Mouse (Mus musculus) kidney, embryonic 14.5 days (tissue): ENCODE measurements around the gene Rrp7a. TPM values are rescaled to one million over a fixed set of nuclear protein-coding genes. Genes with fewer than 3 reads are reported as not detected.
"Not testable (repeated sequence)": the region's sequence is repeated elsewhere in the genome, so short reads cannot be mapped to it uniquely, and the experiment has no call there.

Experiments used
- ATAC-seq: fragments of 200-750 bp; cut with Nextera tagmentation; 2 replicates; pipeline ENCODE4 v1.8.0; 2017; ENCODE audit warnings: moderate number of reproducible peaks, mild to moderate bottlenecking, moderate TSS enrichment, moderate library complexity; ENCODE audit not compliant: low FRiP score, low TSS enrichment
- H3K27ac ChIP-seq: fragments of 300-500 bp; sonication (generic); 2 replicates; pipeline ENCODE4 v1.5.1; 2014; ENCODE audit warnings: low read depth, mild to moderate bottlenecking, low read length, moderate library complexity, mixed read lengths
- H3K27me3 ChIP-seq: fragments of 300-500 bp; sonication (generic); 2 replicates; pipeline ENCODE4 v1.6.1; 2014; ENCODE audit warnings: mild to moderate bottlenecking, low read length; ENCODE audit not compliant: control insufficient read depth, insufficient read depth
- H3K36me3 ChIP-seq: fragments of 300-500 bp; sonication (generic); 2 replicates; pipeline ENCODE4 v1.6.1; 2014; ENCODE audit warnings: low read length, mixed read lengths; ENCODE audit not compliant: control insufficient read depth, insufficient read depth
- H3K4me1 ChIP-seq: fragments of 300-500 bp; sonication (generic); 2 replicates; pipeline ENCODE4 v1.6.1; 2014; ENCODE audit warnings: low read length, mixed read lengths; ENCODE audit not compliant: control insufficient read depth, insufficient read depth
- H3K4me2 ChIP-seq: fragments of 300-500 bp; sonication (generic); replicated peaks from 2 replicates; pipeline ENCODE4 v1.6.1; 2014; ENCODE audit warnings: low read depth, mild to moderate bottlenecking, low read length
- H3K4me3 ChIP-seq: fragments of 300-500 bp; sonication (generic); 2 replicates; pipeline ENCODE4 v1.5.1; 2014; ENCODE audit warnings: mild to moderate bottlenecking, low read length
- H3K9ac ChIP-seq: fragments of 300-500 bp; sonication (generic); 2 replicates; pipeline ENCODE4 v1.6.1; 2014; ENCODE audit warnings: low read depth, mild to moderate bottlenecking, low read length, moderate library complexity
- H3K9me3 ChIP-seq: fragments of 300-500 bp; sonication (generic); 2 replicates; pipeline ENCODE4 v1.6.1; 2016; ENCODE audit warnings: low read length; ENCODE audit not compliant: control insufficient read depth
- WGBS: fragments of 180-500 bp; shearing (Covaris S2); extraction: QIAGEN DNeasy Blood & Tissue Kit; methylation state at CpG from one replicate; pipeline ENCODE4 v1.1.7; 2014; 5-methylcytosine and 5-hydroxymethylcytosine counted together
- polyA plus RNA-seq: library from polyadenylated mRNA; unstranded; fragments of >200 nt; fragmentation: Nextera tagmentation; extraction: Ambion mirVana; gene quantifications from 2 replicates; pipeline ENCODE4 v1.2.1, GENCODE M21; 2014

The Rrp7a gene
- polyA plus RNA-seq, 1 experiment from 2014 or later: 50.2 TPM

GRCm38 (mm10) chr15:83149196-83150072 lies 26.8 kb upstream of the Rrp7a start, which contains the start of gene Poldip3:
TSS of gene Poldip3 (minus strand) at chr15:83149384.
- no peaks in the 10 kb centered on the region for H3K9me3 ChIP-seq
- H3K4me3 ChIP-seq: peak within 1 kb of the TSS; percentile 67
- H3K4me2 ChIP-seq: peak within 1 kb of the TSS; percentile 72
- H3K27ac ChIP-seq: peak within 1 kb of the TSS; percentile 97
- peaks cover 31% of the 10 kb centered on the region for H3K36me3 ChIP-seq
- peaks cover 5% of the 10 kb centered on the region; the same call in 1 of the 2 replicates for H3K4me1 ChIP-seq
- WGBS: under 1% methylated on average over 56 of the region's 56 CpGs
- H3K9ac ChIP-seq: peak within 1 kb of the TSS; percentile 94
- ATAC-seq: peak; percentile 95
- no peaks in the 10 kb centered on the region for H3K27me3 ChIP-seq

- ATAC-seq: peak; percentile 84
- H3K27ac ChIP-seq: peak overlapping the region; percentile 97
- no peaks in the 10 kb centered on the region for H3K27me3 ChIP-seq
- peak overlapping the region; percentile 94 for H3K9ac ChIP-seq
- peaks cover 32% of the 10 kb centered on the region for H3K36me3 ChIP-seq
- peak overlapping the region; percentile 72 for H3K4me2 ChIP-seq
- under 1% methylated on average over 31 of the region's 41 CpGs for WGBS
- peak overlapping the region; percentile 67 for H3K4me3 ChIP-seq
- peaks cover 5% of the 10 kb centered on the region; the same call in 1 of the 2 replicates for H3K4me1 ChIP-seq
- no peaks in the 10 kb centered on the region for H3K9me3 ChIP-seq
Measured at GRCm38 (mm10) chr15:83148801-83149195, 26.2 kb upstream of the Rrp7a start.

GRCm38 (mm10) chr15:83148395-83148794 lies 25.8 kb upstream of the Rrp7a start:
- peaks cover 5% of the 10 kb centered on the region; the same call in 1 of the 2 replicates for H3K4me1 ChIP-seq
- no peaks in the 10 kb centered on the region for H3K9me3 ChIP-seq
- H3K27ac ChIP-seq: peak overlapping the region; percentile 97
- 3% methylated on average over 21 of the region's 21 CpGs for WGBS
- no peak for ATAC-seq
- peak overlapping the region; percentile 94 for H3K9ac ChIP-seq
- peak overlapping the region; percentile 72 for H3K4me2 ChIP-seq
- H3K4me3 ChIP-seq: peak overlapping the region; percentile 67
- no peaks in the 10 kb centered on the region for H3K27me3 ChIP-seq
- peaks cover 28% of the 10 kb centered on the region for H3K36me3 ChIP-seq

GRCm38 (mm10) chr15:83145541-83145940 lies 22.9 kb upstream of the Rrp7a start:
- Histone ChIP-seq H3K36me3 (peaks cover 30% of the 10 kb centered on the region), H3K4me2 (no peak overlapping the region), H3K9me3 (no peaks in the 10 kb centered on the region), H3K27ac (no peak overlapping the region), H3K27me3 (no peaks in the 10 kb centered on the region), H3K4me1 (peaks cover 5% of the 10 kb centered on the region; the same call in 1 of the 2 replicates), H3K9ac (no peak overlapping the region), H3K4me3 (no peak overlapping the region)
- WGBS: 92% methylated on average over 6 of the region's 6 CpGs
- ATAC-seq: no peak

GRCm38 (mm10) chr15:83142861-83143260 lies 20.3 kb upstream of the Rrp7a start:
- WGBS: 70% methylated on average over 5 of the region's 5 CpGs
- Histone ChIP-seq H3K9me3 (no peaks in the 10 kb centered on the region), H3K9ac (no peak overlapping the region), H3K27me3 (no peaks in the 10 kb centered on the region), H3K27ac (no peak overlapping the region), H3K36me3 (peaks cover 38% of the 10 kb centered on the region), H3K4me2 (no peak overlapping the region), H3K4me3 (no peak overlapping the region), H3K4me1 (peaks cover 4% of the 10 kb centered on the region; the same call in 1 of the 2 replicates)
- no peak for ATAC-seq

- Histone ChIP-seq H3K4me2 (no peak overlapping the region), H3K36me3 (peaks cover 79% of the 10 kb centered on the region), H3K27ac (no peak overlapping the region), H3K4me1 (no peaks in the 10 kb centered on the region), H3K27me3 (no peaks in the 10 kb centered on the region), H3K9ac (no peak overlapping the region), H3K4me3 (no peak overlapping the region), H3K9me3 (no peaks in the 10 kb centered on the region)
- WGBS: 97% methylated on average over 2 of the region's 2 CpGs
- ATAC-seq: no peak
Measured at GRCm38 (mm10) chr15:83135654-83136053, 13.1 kb upstream of the Rrp7a start.

- Histone ChIP-seq H3K9ac (no peak overlapping the region), H3K27ac (no peak overlapping the region), H3K9me3 (no peaks in the 10 kb centered on the region), H3K4me2 (no peak overlapping the region), H3K27me3 (no peaks in the 10 kb centered on the region), H3K36me3 (peaks cover 88% of the 10 kb centered on the region), H3K4me1 (no peaks in the 10 kb centered on the region), H3K4me3 (no peak overlapping the region)
- WGBS: 92% methylated on average over 6 of the region's 6 CpGs
- ATAC-seq: no peak
Measured at GRCm38 (mm10) chr15:83134671-83135070, 12.1 kb upstream of the Rrp7a start.

GRCm38 (mm10) chr15:83129530-83130231 lies 7.1 kb upstream of the Rrp7a start:
- WGBS: 94% methylated on average over 7 of the region's 7 CpGs
- Histone ChIP-seq H3K27ac (no peak overlapping the region), H3K9me3 (no peaks in the 10 kb centered on the region), H3K4me2 (no peak overlapping the region), H3K36me3 (peaks cover 94% of the 10 kb centered on the region), H3K9ac (no peak overlapping the region), H3K4me1 (no peaks in the 10 kb centered on the region), H3K27me3 (no peaks in the 10 kb centered on the region), H3K4me3 (no peak overlapping the region)
- ATAC-seq: no peak

GRCm38 (mm10) chr15:83127037-83127436 lies 4.4 kb upstream of the Rrp7a start:
- not testable (repeated sequence) for H3K4me3 ChIP-seq, H3K4me1 ChIP-seq, H3K9ac ChIP-seq, ATAC-seq, H3K27me3 ChIP-seq, H3K4me2 ChIP-seq, H3K27ac ChIP-seq, H3K9me3 ChIP-seq
- 82% methylated on average over 3 of the region's 3 CpGs for WGBS
- peaks cover 71% of the 10 kb centered on the region for H3K36me3 ChIP-seq
